Mouse (Mus musculus) inflammation-experienced regulatory T-cells (primary cell): ENCODE data around the gene Spaca7. TPM values are rescaled to one million over a fixed set of nuclear protein-coding genes. Genes with fewer than 3 reads are reported as not detected.

Source experiments
- polyA plus RNA-seq, 2 experiments: library from polyadenylated mRNA; unstranded; fragments of 100-300 nt; shearing (Covaris generic); gene quantifications; one replicate each; pipeline ENCODE4 v1.2.1; 2017

Gene Spaca7
- under 1 TPM in 1 of 2 experiments, not detected in 1; 0.40 TPM for polyA plus RNA-seq

DNA sequence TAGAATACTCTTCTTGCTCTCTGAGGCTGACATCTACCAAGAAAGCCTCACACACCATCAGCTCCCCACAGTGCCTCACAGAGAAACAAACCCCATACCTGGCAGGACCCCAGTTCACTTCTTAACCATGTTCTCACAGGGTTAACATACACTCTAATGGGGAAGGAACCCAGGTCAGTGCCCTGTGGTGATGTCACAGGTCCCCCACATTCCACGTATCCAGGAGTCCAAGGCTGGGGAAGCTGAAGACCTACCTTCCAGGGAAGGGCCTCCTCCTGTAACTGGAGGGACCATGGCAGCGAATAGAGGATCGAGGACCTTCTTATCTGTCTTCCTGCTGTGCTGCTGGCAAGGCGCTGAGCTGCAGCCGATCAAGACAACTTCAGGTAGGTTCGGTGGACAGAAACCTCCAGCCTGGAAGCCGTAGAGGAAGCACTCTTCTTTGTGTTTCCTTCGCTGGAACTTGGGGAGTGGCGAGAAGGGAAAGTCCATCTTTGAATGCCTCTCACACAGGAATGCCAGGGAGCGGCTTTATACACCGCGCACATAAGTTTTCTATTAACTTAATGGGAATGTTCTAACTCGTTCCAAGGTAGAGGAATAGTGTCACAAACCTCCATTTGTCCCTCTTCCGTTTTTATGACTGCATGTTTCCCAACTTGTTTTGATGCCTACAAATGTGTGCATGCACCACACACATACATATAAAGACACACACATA lies at the start of gene Spaca7:
Gene Spaca7, plus strand, starts transcription at position 216 of the 721 bp plus-strand sequence.

Other genes starting within 250 kb of the Spaca7 start
- not detected for gene Sox1, start 177.7 kb upstream of the Spaca7 start, polyA plus RNA-seq
- gene Tubgcp3, start 99.2 kb downstream of the Spaca7 start, polyA plus RNA-seq = 10 to 100 TPM; 51.2 to 56.5 TPM
- 10 to 100 TPM; 17.0 to 18.2 TPM for gene Atp11a, start 184.0 kb downstream of the Spaca7 start, polyA plus RNA-seq